Mouse (Mus musculus): Measurements from ENCODE around the gene Ifi209.
"Not testable (repeated sequence)": the region's sequence is repeated elsewhere in the genome, so short reads cannot be mapped to it uniquely, and the experiment has no call there.

Gene Ifi209

GRCm38 (mm10) chr1:173630622-173631021, at the start of gene Ifi209:
Gene Ifi209, plus strand, starts transcription at chr1:173630917.
- TF ChIP-seq GATA4 (IDR thresholded peaks at IDR 0.05; ENCODE audit: insufficient replicate concordance, low read length) = not testable (repeated sequence)

GRCm38 (mm10) chr1:173598838-173599494, 31.8 kb upstream of the Ifi209 start, which contains the start of gene Ifi213:
Gene Ifi213, minus strand, starts transcription at chr1:173599274.
- not testable (repeated sequence) for TF ChIP-seq GATA4 (IDR thresholded peaks at IDR 0.05; ENCODE audit: insufficient replicate concordance, low read length)

GRCm38 (mm10) chr1:173624052-173624451, 6.7 kb upstream of the Ifi209 start:
- TF ChIP-seq GATA4 (IDR thresholded peaks at IDR 0.05; ENCODE audit: insufficient replicate concordance, low read length) = no peak

GRCm38 (mm10) chr1:173626686-173627085, 4.0 kb upstream of the Ifi209 start:
- TF ChIP-seq GATA4 (IDR thresholded peaks at IDR 0.05; ENCODE audit: insufficient replicate concordance, low read length) = no peak

DNA sequence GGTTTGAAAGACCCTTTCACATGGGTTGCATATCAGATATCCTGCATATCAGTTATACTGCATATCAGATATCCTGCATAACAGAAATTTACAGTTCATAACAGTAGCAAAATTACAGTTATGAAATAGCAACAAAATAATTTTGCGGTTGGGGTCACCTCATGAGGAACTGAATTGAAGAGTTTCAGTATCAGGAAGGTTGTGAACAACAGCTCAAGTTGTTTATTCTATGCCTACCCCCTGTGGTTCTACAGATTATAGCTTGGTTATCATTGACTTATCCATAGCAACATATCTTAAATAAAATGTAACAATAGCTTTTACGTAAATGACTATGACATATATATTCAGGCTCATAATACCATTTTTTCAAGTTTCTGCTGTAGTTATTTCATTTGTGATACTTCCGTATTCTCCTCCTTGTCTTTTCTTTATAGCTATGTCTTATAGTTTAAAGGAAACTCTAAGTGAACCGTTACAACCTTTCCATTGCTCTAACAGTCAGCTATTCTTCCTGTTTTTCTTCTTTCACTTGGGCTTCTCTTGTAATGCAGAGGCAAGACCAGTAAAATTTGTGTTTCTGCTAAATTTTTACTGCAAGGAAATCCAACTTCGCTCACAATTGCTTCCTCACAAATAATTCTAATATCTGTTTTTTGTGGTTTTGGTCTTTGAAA, 3.4 kb downstream of the Ifi209 start:
- TF ChIP-seq GATA4 (IDR thresholded peaks at IDR 0.05; ENCODE audit: insufficient replicate concordance, low read length) = no peak

GRCm38 (mm10) chr1:173645393-173645792, 14.7 kb downstream of the Ifi209 start:
- TF ChIP-seq GATA4 (IDR thresholded peaks at IDR 0.05; ENCODE audit: insufficient replicate concordance, low read length) = no peak

GRCm38 (mm10) chr1:173657973-173658372, 27.3 kb downstream of the Ifi209 start:
- TF ChIP-seq GATA4 (IDR thresholded peaks at IDR 0.05; ENCODE audit: insufficient replicate concordance, low read length) = no peak

DNA sequence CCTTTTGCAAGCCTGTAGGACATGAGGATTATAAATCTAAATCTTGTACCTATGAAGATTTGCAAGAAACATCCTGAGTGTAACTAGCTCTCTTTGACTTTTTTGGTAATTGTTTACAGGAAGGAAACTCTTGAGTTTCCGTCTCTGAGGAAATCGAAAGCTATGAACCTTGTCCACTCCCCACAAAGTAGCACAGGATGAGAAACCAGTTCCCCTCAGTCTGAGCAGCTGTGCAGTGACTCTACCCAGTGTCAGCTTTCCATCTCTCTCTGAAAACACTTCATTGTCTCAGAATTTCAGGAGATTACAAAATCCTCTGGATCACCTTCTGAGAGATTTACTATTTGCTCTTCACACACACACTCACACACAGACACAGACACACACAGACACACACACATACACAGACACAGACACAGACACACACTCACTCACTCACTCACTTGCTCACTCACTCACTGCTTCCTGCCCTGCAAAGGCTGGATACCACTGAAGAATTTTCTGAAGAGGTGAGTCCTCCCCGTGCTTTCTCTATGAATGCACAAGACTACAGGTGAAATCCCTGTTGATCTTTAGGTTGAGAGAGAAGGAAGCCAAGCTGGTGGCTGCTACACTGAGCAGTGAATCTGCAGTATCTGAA, 42.9 kb downstream of the Ifi209 start, which contains the start of gene Ifi208:
TSS of gene Ifi208 (plus strand) at position 218 of the 640 bp plus-strand sequence.
- not testable (repeated sequence) for TF ChIP-seq GATA4 (IDR thresholded peaks at IDR 0.05; ENCODE audit: insufficient replicate concordance, low read length)

DNA sequence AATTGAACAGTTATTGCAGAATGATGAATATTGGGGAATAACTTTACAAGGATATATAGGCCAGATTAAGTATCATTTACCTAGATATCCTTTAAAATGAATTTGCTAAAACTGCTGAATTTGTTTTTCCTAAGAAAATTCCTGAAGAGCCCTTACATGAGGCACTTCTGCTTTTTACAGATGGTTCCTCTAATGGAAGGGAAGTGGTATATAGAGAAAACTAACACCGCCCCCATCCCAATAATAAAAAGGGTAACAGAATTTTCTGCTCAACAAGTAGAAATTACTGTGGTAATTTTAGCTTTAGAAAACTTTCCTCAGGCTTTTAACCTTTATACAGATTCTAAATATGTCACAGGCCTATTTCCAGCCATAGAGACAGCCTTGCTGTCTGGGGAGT, 63.6 kb downstream of the Ifi209 start:
- TF ChIP-seq GATA4 (IDR thresholded peaks at IDR 0.05; ENCODE audit: insufficient replicate concordance, low read length) = no peak
